Mouse (Mus musculus) MEL (cell line): ENCODE measurements around the gene Ilf3.

Experiments
- EP300 ChIP-seq, 2 experiments: IDR thresholded peaks; 2 replicates each; pipeline ENCODE4 v1.6.1; 2011; ENCODE audit warnings: improper control_type of control experiment in 2 of 2, low read length in 2 of 2, low read depth in 1 of 2, mild to moderate bottlenecking in 1 of 2
- MAFK ChIP-seq: IDR thresholded peaks from 2 replicates; pipeline ENCODE4 v1.6.1; 2011; ENCODE audit warnings: low read depth, mild to moderate bottlenecking, low read length, improper control_type of control experiment, borderline replicate concordance
- RCOR1 ChIP-seq: IDR thresholded peaks from 2 replicates; pipeline ENCODE4 v1.6.1; 2012; ENCODE audit warnings: low read depth, mild to moderate bottlenecking, inconsistent platforms, low read length, improper control_type of control experiment
- SMC3 ChIP-seq: IDR thresholded peaks from 2 replicates; pipeline ENCODE4 v1.6.1; 2011; ENCODE audit warnings: low read depth, low read length, improper control_type of control experiment
- USF1 ChIP-seq: IDR thresholded peaks from 2 replicates; pipeline ENCODE4 v1.6.1; 2014; ENCODE audit warnings: low read depth, mild to moderate bottlenecking, inconsistent platforms, low read length, improper control_type of control experiment, moderate library complexity
- ZC3H11A ChIP-seq: IDR thresholded peaks from 2 replicates; pipeline ENCODE4 v1.6.1; 2012; ENCODE audit warnings: low read depth, mild to moderate bottlenecking, inconsistent platforms, low read length, improper control_type of control experiment
- ZNF384 ChIP-seq: IDR thresholded peaks from 2 replicates; pipeline ENCODE4 v1.6.1; 2012; ENCODE audit warnings: low read depth, mild to moderate bottlenecking, inconsistent platforms, low read length, improper control_type of control experiment

- TF ChIP-seq RCOR1 = no peak
- no peak for TF ChIP-seq ZC3H11A
- no peak for TF ChIP-seq SMC3
- no peak; a peak in 1 of 4 replicates for TF ChIP-seq EP300 (IDR thresholded peaks at IDR 0.05; ENCODE audit: low read depth in 1 of 2, low read length in 2 of 2)
- peak; percentile 85 for TF ChIP-seq ZNF384
- 0 out of 2 replicates have a peak, but pooled peaks have one; percentile 30 for TF ChIP-seq USF1
- TF ChIP-seq MAFK = no peak
Observed at GRCm38 (mm10) chr9:21351178-21351577, 16.5 kb upstream of the Ilf3 start.
